ENCODE assay signal across 10 mouse cellular contexts in the genomic region with DNA sequence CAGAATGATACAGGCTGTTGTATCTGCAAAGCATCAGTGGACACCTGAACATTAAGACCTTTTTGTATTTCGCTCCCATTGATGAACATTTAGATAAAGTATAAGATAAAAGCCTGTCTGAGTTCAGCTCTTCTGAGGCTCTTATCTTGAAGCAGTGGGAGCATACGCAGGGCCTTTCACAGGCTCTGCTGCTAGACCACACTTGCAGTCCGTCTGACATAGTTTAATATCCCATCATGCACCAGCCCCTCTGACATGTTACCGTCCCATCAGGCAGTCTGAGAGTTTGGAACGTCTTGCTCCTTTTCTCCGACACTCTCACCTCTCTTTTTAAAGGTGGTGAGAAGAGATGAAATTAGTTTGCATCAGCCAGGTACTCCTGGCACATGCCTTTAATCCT. TPM values are rescaled to one million over a fixed set of nuclear protein-coding genes. Genes with fewer than 3 reads are reported as not detected.
A peak's percentile ranks its signal among the peaks of the same experiment; 100 is the strongest.
DNase-seq lines count a peak whose midpoint lies in the region; ATAC-seq lines count a peak whose summit lies in the region.
"Had no signal": no experiment of that assay in that cellular context is flagged by ENCODE, and none has a peak within 500 bp of the region (broad histone marks: within the 10 kb centered on the region; RNA-seq: fewer than 3 reads in every experiment).

No protein-coding gene starts in this region.

- no peak for ATAC-seq in cerebellum, adult (ENCODE audit: insufficient number of reproducible peaks, low FRiP score, low TSS enrichment)
- no peak for ATAC-seq in lung, embryonic 15.5 days (ENCODE audit: borderline replicate concordance, extremely low read depth, low FRiP score, low TSS enrichment)
- 0 out of 2 replicates have a peak, but pooled peaks have one; percentile 21 for ATAC-seq in liver, embryonic 13.5 days (ENCODE audit: low read depth)
- no peak for ATAC-seq in neural tube, embryonic 14.5 days (ENCODE audit: low read depth)

- H3K36me3 ChIP-seq in lung, embryonic 15.5 days: peaks cover 7% of the 10 kb centered on the region
- H3K36me3 ChIP-seq in liver, embryonic 13.5 days: peaks cover 10% of the 10 kb centered on the region
- H3K36me3 ChIP-seq in neural tube, embryonic 14.5 days (ENCODE audit: control insufficient read depth, insufficient read depth, low read length): peaks cover 4% of the 10 kb centered on the region; the same call in 1 of the 2 replicates

- 0 out of 2 replicates have a peak overlapping the region, but pooled peaks have one; percentile 75 for H3K4me3 ChIP-seq in lung, embryonic 15.5 days
- peak overlapping the region; percentile 12 for H3K4me3 ChIP-seq in liver, embryonic 13.5 days (replicated peaks)
- no peak overlapping the region for H3K4me3 ChIP-seq in neural tube, embryonic 14.5 days (ENCODE audit: low read depth, low read length)

- no peak overlapping the region for H3K27ac ChIP-seq in lung, embryonic 15.5 days
- peak overlapping the region; percentile 19; the same call in 1 of the 2 replicates for H3K27ac ChIP-seq in liver, embryonic 13.5 days
- H3K27ac ChIP-seq in neural tube, embryonic 14.5 days (ENCODE audit: low read depth, low read length): no peak overlapping the region
- H3K27ac ChIP-seq: gastrocnemius, adult 2 months; left cerebral cortex, adult 2 months had no signal

- DNase-seq in cerebellum, adult 9-11 months: peak; percentile 12
- no peak for DNase-seq in lung, postnatal 10 days
- no peak for DNase-seq in liver, embryonic 13.5 days
- DNase-seq in right cerebral cortex, adult 2 months (ENCODE audit: low spot score in 2 of 2): no peak
- no peak for DNase-seq in thymus, postnatal 25 days
- DNase-seq: gastrocnemius, adult 2 months had no signal

- H3K9ac ChIP-seq in lung, embryonic 15.5 days: 0 out of 2 replicates have a peak overlapping the region, but pooled peaks have one; percentile 84
- no peak overlapping the region for H3K9ac ChIP-seq in liver, embryonic 13.5 days
- no peak overlapping the region for H3K9ac ChIP-seq in neural tube, embryonic 14.5 days (replicated peaks; ENCODE audit: low read depth, low read length)

- no peaks in the 10 kb centered on the region for H3K9me3 ChIP-seq in lung, embryonic 15.5 days
- H3K9me3 ChIP-seq in liver, embryonic 13.5 days (replicated peaks): no peaks in the 10 kb centered on the region
- H3K9me3 ChIP-seq in neural tube, embryonic 14.5 days (ENCODE audit: control insufficient read depth, low read length): no peaks in the 10 kb centered on the region

- H3K4me2 ChIP-seq in lung, embryonic 15.5 days: peak overlapping the region; percentile 63
- H3K4me2 ChIP-seq in liver, embryonic 13.5 days: peak overlapping the region; percentile 87
- H3K4me2 ChIP-seq in neural tube, embryonic 14.5 days (ENCODE audit: low read depth, low read length): peak overlapping the region; percentile 81; the same call in 1 of the 2 replicates

- WGBS in lung, embryonic 15.5 days: 49% methylated on average over 6 of the region's 6 CpGs
- 48% methylated on average over 6 of the region's 6 CpGs for WGBS in liver, embryonic 13.5 days (ENCODE audit: insufficient replicate concordance)
- WGBS in neural tube, embryonic 14.5 days: 85% methylated on average over 6 of the region's 6 CpGs

- no peaks in the 10 kb centered on the region for H3K27me3 ChIP-seq in lung, embryonic 15.5 days
- no peaks in the 10 kb centered on the region for H3K27me3 ChIP-seq in liver, embryonic 13.5 days
- no peaks in the 10 kb centered on the region for H3K27me3 ChIP-seq in neural tube, embryonic 14.5 days (ENCODE audit: control insufficient read depth, insufficient read depth, low read length)

- peaks cover 17% of the 10 kb centered on the region for H3K4me1 ChIP-seq in lung, embryonic 15.5 days
- peaks cover 20% of the 10 kb centered on the region for H3K4me1 ChIP-seq in liver, embryonic 13.5 days (replicated peaks)
- peaks cover 24% of the 10 kb centered on the region for H3K4me1 ChIP-seq in neural tube, embryonic 14.5 days (ENCODE audit: control insufficient read depth, insufficient read depth, low read length)

RNA-seq across cellular contexts. Expression of a gene that starts 19.9 kb away (rescaled TPM):
- polyA plus RNA-seq in lung, embryonic 15.5 days (2015; fragmentation: Nextera tagmentation; extraction: Ambion mirVana): 54.9 and 55.6 TPM in 2 replicates
- polyA plus RNA-seq in liver, embryonic 13.5 days (2015; fragmentation: Nextera tagmentation; extraction: Ambion mirVana): 21.3 and 21.6 TPM in 2 replicates
- 107 and 125 TPM in 2 replicates for polyA plus RNA-seq in neural tube, embryonic 14.5 days (2014; fragmentation: Nextera tagmentation; extraction: Ambion mirVana)

RNA-seq across cellular contexts. Expression of a gene that starts 20.2 kb away (rescaled TPM):
- 878 and 948 TPM in 2 replicates for polyA plus RNA-seq in lung, embryonic 15.5 days (2015; fragmentation: Nextera tagmentation; extraction: Ambion mirVana)
- polyA plus RNA-seq in liver, embryonic 13.5 days (2015; fragmentation: Nextera tagmentation; extraction: Ambion mirVana): 582 and 608 TPM in 2 replicates
- polyA plus RNA-seq in neural tube, embryonic 14.5 days (2014; fragmentation: Nextera tagmentation; extraction: Ambion mirVana): 1,211 and 1,550 TPM in 2 replicates
